Mouse (Mus musculus): ENCODE results near the gene Acot7. TPM values are rescaled to one million over a fixed set of nuclear protein-coding genes. Genes with fewer than 3 reads are reported as not detected.

The Acot7 gene
- polyA plus RNA-seq, 1 experiment from 2014 or later: 53.1 TPM

GRCm38 (mm10) chr4:152173041-152173440 lies 4.9 kb upstream of the Acot7 start:
- Histone ChIP-seq H3K4me3 (ENCODE audit: low read depth, low read length) (no peak overlapping the region), H3K4me1 (ENCODE audit: control insufficient read depth, insufficient read depth, low read length) (no peaks in the 10 kb centered on the region), H3K36me3 (ENCODE audit: control insufficient read depth, insufficient read depth, low read length) (no peaks in the 10 kb centered on the region), H3K9ac (ENCODE audit: low read depth, low read length) (no peak overlapping the region), H3K27ac (ENCODE audit: low read depth, low read length) (no peak overlapping the region), H3K9me3 (replicated peaks; ENCODE audit: control insufficient read depth, low read length) (no peaks in the 10 kb centered on the region), H3K4me2 (no peak overlapping the region), H3K27me3 (ENCODE audit: control insufficient read depth, insufficient read depth, low read length) (peaks cover 9% of the 10 kb centered on the region)
- WGBS (ENCODE audit: insufficient replicate concordance): 2% methylated on average over 5 of the region's 5 CpGs
- ATAC-seq (replicated peaks; ENCODE audit: insufficient number of reproducible peaks, low FRiP score, low TSS enrichment): no peak

DNA sequence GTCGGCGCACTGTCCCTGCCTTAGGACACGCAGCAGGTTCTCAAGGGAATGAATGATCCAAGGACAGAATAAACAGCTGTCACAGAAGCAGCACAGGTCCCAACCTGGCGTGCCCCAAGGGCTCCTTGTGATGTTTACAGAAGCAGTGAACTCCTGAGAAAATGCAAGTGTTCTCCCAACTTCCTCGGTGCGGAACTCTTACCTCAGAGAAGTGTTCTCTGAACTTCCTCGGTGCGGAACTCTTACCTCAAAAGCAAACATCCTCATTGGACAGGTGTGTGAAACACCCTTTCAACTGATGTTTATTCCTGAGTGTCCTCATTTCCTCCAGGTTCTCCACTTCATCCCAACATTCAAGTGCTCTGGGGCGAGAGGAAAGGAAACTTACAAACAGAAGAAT lies 4.0 kb upstream of the Acot7 start:
- Histone ChIP-seq H3K4me1 (ENCODE audit: control insufficient read depth, insufficient read depth, low read length) (no peaks in the 10 kb centered on the region), H3K27ac (ENCODE audit: low read depth, low read length) (no peak overlapping the region), H3K9me3 (replicated peaks; ENCODE audit: control insufficient read depth, low read length) (no peaks in the 10 kb centered on the region), H3K4me2 (no peak overlapping the region), H3K4me3 (ENCODE audit: low read depth, low read length) (no peak overlapping the region), H3K27me3 (ENCODE audit: control insufficient read depth, insufficient read depth, low read length) (peaks cover 10% of the 10 kb centered on the region), H3K9ac (ENCODE audit: low read depth, low read length) (no peak overlapping the region), H3K36me3 (ENCODE audit: control insufficient read depth, insufficient read depth, low read length) (no peaks in the 10 kb centered on the region)
- ATAC-seq (replicated peaks; ENCODE audit: insufficient number of reproducible peaks, low FRiP score, low TSS enrichment): no peak
- WGBS (ENCODE audit: insufficient replicate concordance): 75% methylated on average over 9 of the region's 9 CpGs

DNA sequence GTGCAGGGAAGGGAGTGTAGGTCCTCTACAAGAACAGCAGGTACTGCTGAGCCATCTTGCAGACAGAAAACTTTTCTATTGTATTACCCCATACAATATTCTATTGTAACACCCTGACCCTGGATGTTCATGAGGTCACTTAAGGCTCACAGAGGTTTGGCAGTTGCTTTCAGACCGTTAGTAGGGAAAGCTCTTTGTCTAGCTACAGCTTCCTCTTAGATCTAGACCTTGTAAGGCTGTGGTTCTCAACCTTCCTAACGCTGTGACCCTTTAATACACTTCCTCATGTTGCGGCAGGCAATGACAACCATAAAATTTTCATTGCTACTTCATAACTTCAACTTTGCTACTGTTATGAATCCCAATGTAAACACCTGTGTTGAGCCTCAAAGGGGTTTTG lies 1.3 kb upstream of the Acot7 start:
- Histone ChIP-seq H3K4me3 (ENCODE audit: low read depth, low read length) (no peak overlapping the region), H3K9me3 (replicated peaks; ENCODE audit: control insufficient read depth, low read length) (no peaks in the 10 kb centered on the region), H3K27me3 (ENCODE audit: control insufficient read depth, insufficient read depth, low read length) (peaks cover 16% of the 10 kb centered on the region), H3K4me1 (ENCODE audit: control insufficient read depth, insufficient read depth, low read length) (0 out of 2 replicates have a peak, but pooled peaks cover 3% of the 10 kb centered on the region), H3K9ac (ENCODE audit: low read depth, low read length) (no peak overlapping the region), H3K36me3 (ENCODE audit: control insufficient read depth, insufficient read depth, low read length) (no peaks in the 10 kb centered on the region), H3K27ac (ENCODE audit: low read depth, low read length) (no peak overlapping the region), H3K4me2 (no peak overlapping the region)
- ATAC-seq (replicated peaks; ENCODE audit: insufficient number of reproducible peaks, low FRiP score, low TSS enrichment): no peak
- 84% methylated on average over 3 of the region's 3 CpGs for WGBS (ENCODE audit: insufficient replicate concordance)

DNA sequence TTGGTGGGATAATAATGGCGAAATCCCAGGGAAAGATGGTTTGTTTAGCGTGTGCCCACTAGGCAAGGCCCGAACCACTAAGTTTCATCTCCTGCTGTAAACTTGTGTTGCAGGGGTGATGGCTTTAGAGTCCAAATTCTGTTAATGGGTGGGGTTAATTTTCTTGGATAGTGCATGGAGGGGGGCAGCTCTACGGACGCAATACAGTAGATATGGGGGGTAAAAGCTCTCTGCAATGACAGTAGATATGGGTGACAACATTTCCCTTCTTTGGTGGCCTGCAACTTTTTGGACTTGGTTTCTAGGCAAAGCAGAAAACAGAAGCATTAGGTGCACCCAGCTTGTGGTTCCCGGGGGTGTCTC lies 779 bp upstream of the Acot7 start:
- 58% methylated on average over 6 of the region's 6 CpGs for WGBS (ENCODE audit: insufficient replicate concordance)
- no peak for ATAC-seq (replicated peaks; ENCODE audit: insufficient number of reproducible peaks, low FRiP score, low TSS enrichment)
- H3K4me3 ChIP-seq (ENCODE audit: low read depth, low read length): peak overlapping the region; percentile 54
- H3K9me3 ChIP-seq (replicated peaks; ENCODE audit: control insufficient read depth, low read length): no peaks in the 10 kb centered on the region
- 0 out of 2 replicates have a peak, but pooled peaks cover 3% of the 10 kb centered on the region for H3K4me1 ChIP-seq (ENCODE audit: control insufficient read depth, insufficient read depth, low read length)
- peak overlapping the region; percentile 86 for H3K27ac ChIP-seq (ENCODE audit: low read depth, low read length)
- H3K36me3 ChIP-seq (ENCODE audit: control insufficient read depth, insufficient read depth, low read length): no peaks in the 10 kb centered on the region
- H3K27me3 ChIP-seq (ENCODE audit: control insufficient read depth, insufficient read depth, low read length): peaks cover 16% of the 10 kb centered on the region
- H3K4me2 ChIP-seq: peak overlapping the region; percentile 98
- peak overlapping the region; percentile 89 for H3K9ac ChIP-seq (ENCODE audit: low read depth, low read length)

DNA sequence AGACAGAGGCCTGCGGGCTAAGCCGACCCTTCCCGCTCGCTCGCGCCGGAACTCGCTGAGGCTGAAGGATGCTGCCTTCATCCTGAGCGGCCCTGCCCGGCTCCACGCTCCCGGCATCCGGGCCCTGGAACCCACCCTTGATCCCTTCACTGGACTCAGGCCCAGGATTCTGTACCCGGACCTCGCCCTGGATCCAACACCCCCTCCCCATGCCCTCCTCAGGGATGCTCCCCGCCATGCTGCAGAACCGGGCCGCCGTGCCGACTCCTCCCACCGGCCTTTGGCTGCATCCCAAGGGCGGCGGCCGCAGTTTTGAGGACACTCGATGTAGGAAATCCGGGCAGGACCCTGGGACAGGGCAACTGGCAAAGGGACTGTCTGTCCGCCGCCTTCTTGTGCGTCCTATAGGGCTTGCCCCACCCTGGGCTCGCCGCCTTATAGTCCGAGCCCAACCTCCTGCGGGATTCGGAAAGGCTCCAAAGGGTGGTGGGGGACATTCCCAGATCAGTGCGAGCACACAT lies 470 bp downstream of the Acot7 start:
- H3K9me3 ChIP-seq (replicated peaks; ENCODE audit: control insufficient read depth, low read length): no peaks in the 10 kb centered on the region
- H3K36me3 ChIP-seq (ENCODE audit: control insufficient read depth, insufficient read depth, low read length): no peaks in the 10 kb centered on the region
- 2% methylated on average over 27 of the region's 35 CpGs for WGBS (ENCODE audit: insufficient replicate concordance)
- H3K4me2 ChIP-seq: peak overlapping the region; percentile 98
- no peak overlapping the region for H3K27ac ChIP-seq (ENCODE audit: low read depth, low read length)
- peak; percentile 28; the same call in 1 of the 2 replicates for ATAC-seq (replicated peaks; ENCODE audit: insufficient number of reproducible peaks, low FRiP score, low TSS enrichment)
- H3K9ac ChIP-seq (ENCODE audit: low read depth, low read length): peak overlapping the region; percentile 89
- 0 out of 2 replicates have a peak, but pooled peaks cover 3% of the 10 kb centered on the region for H3K4me1 ChIP-seq (ENCODE audit: control insufficient read depth, insufficient read depth, low read length)
- H3K4me3 ChIP-seq (ENCODE audit: low read depth, low read length): peak overlapping the region; percentile 54
- H3K27me3 ChIP-seq (ENCODE audit: control insufficient read depth, insufficient read depth, low read length): peaks cover 16% of the 10 kb centered on the region

GRCm38 (mm10) chr4:152178916-152179705 lies 1.2 kb downstream of the Acot7 start:
- 33% methylated on average over 16 of the region's 16 CpGs for WGBS (ENCODE audit: insufficient replicate concordance)
- peak overlapping the region; percentile 89 for H3K9ac ChIP-seq (ENCODE audit: low read depth, low read length)
- 0 out of 2 replicates have a peak, but pooled peaks cover 3% of the 10 kb centered on the region for H3K4me1 ChIP-seq (ENCODE audit: control insufficient read depth, insufficient read depth, low read length)
- H3K4me2 ChIP-seq: peak overlapping the region; percentile 98
- no peak for ATAC-seq (replicated peaks; ENCODE audit: insufficient number of reproducible peaks, low FRiP score, low TSS enrichment)
- H3K9me3 ChIP-seq (replicated peaks; ENCODE audit: control insufficient read depth, low read length): no peaks in the 10 kb centered on the region
- H3K27ac ChIP-seq (ENCODE audit: low read depth, low read length): no peak overlapping the region
- H3K36me3 ChIP-seq (ENCODE audit: control insufficient read depth, insufficient read depth, low read length): no peaks in the 10 kb centered on the region
- H3K4me3 ChIP-seq (ENCODE audit: low read depth, low read length): peak overlapping the region; percentile 54
- H3K27me3 ChIP-seq (ENCODE audit: control insufficient read depth, insufficient read depth, low read length): peaks cover 13% of the 10 kb centered on the region

GRCm38 (mm10) chr4:152179946-152180660 lies 2.2 kb downstream of the Acot7 start:
- H3K27ac ChIP-seq (ENCODE audit: low read depth, low read length): no peak overlapping the region
- 0 out of 2 replicates have a peak, but pooled peaks cover 5% of the 10 kb centered on the region for H3K4me1 ChIP-seq (ENCODE audit: control insufficient read depth, insufficient read depth, low read length)
- no peak overlapping the region for H3K4me2 ChIP-seq
- H3K36me3 ChIP-seq (ENCODE audit: control insufficient read depth, insufficient read depth, low read length): no peaks in the 10 kb centered on the region
- 83% methylated on average over 16 of the region's 16 CpGs for WGBS (ENCODE audit: insufficient replicate concordance)
- peaks cover 10% of the 10 kb centered on the region for H3K27me3 ChIP-seq (ENCODE audit: control insufficient read depth, insufficient read depth, low read length)
- no peak overlapping the region for H3K9ac ChIP-seq (ENCODE audit: low read depth, low read length)
- no peak overlapping the region for H3K4me3 ChIP-seq (ENCODE audit: low read depth, low read length)
- H3K9me3 ChIP-seq (replicated peaks; ENCODE audit: control insufficient read depth, low read length): no peaks in the 10 kb centered on the region
- ATAC-seq (replicated peaks; ENCODE audit: insufficient number of reproducible peaks, low FRiP score, low TSS enrichment): no peak

GRCm38 (mm10) chr4:152182205-152182604 lies 4.3 kb downstream of the Acot7 start:
- Histone ChIP-seq H3K9me3 (replicated peaks; ENCODE audit: control insufficient read depth, low read length) (no peaks in the 10 kb centered on the region), H3K4me3 (ENCODE audit: low read depth, low read length) (no peak overlapping the region), H3K9ac (ENCODE audit: low read depth, low read length) (no peak overlapping the region), H3K36me3 (ENCODE audit: control insufficient read depth, insufficient read depth, low read length) (no peaks in the 10 kb centered on the region), H3K27me3 (ENCODE audit: control insufficient read depth, insufficient read depth, low read length) (peaks cover 10% of the 10 kb centered on the region), H3K4me1 (ENCODE audit: control insufficient read depth, insufficient read depth, low read length) (peaks cover 23% of the 10 kb centered on the region), H3K27ac (ENCODE audit: low read depth, low read length) (no peak overlapping the region), H3K4me2 (no peak overlapping the region)
- 75% methylated on average over 10 of the region's 10 CpGs for WGBS (ENCODE audit: insufficient replicate concordance)
- ATAC-seq (replicated peaks; ENCODE audit: insufficient number of reproducible peaks, low FRiP score, low TSS enrichment): no peak

Measured in heart, embryonic 11.5 days (tissue).